Mouse (Mus musculus) intestine, embryonic 15.5 days (tissue): Measurements from ENCODE around the gene Dhrs7b. TPM values are rescaled to one million over a fixed set of nuclear protein-coding genes. Genes with fewer than 3 reads are reported as not detected.

Source experiments
- ATAC-seq: fragments of 200-750 bp; cut with Nextera tagmentation; 2 replicates; pipeline ENCODE4 v1.8.0; 2017; ENCODE audit warnings: moderate TSS enrichment, moderate library complexity
- H3K27ac ChIP-seq: fragments of 300-500 bp; sonication (generic); 2 replicates; pipeline ENCODE4 v1.5.1; 2015; ENCODE audit warnings: mild to moderate bottlenecking, inconsistent platforms
- H3K27me3 ChIP-seq: fragments of 300-500 bp; sonication (generic); replicated peaks from 2 replicates; pipeline ENCODE4 v1.6.1; 2015; ENCODE audit warnings: inconsistent platforms
- H3K36me3 ChIP-seq: fragments of 300-500 bp; sonication (generic); 2 replicates; pipeline ENCODE4 v1.6.1; 2015; ENCODE audit warnings: inconsistent platforms
- H3K4me1 ChIP-seq: fragments of 300-500 bp; sonication (generic); replicated peaks from 2 replicates; pipeline ENCODE4 v1.6.1; 2015; ENCODE audit warnings: inconsistent platforms
- H3K4me2 ChIP-seq: fragments of 300-500 bp; sonication (generic); replicated peaks from 2 replicates; pipeline ENCODE4 v1.6.1; 2015; ENCODE audit warnings: mild to moderate bottlenecking, inconsistent platforms
- H3K4me3 ChIP-seq: fragments of 300-500 bp; sonication (generic); replicated peaks from 2 replicates; pipeline ENCODE4 v1.5.1; 2015; ENCODE audit warnings: inconsistent platforms
- H3K9ac ChIP-seq: fragments of 300-500 bp; sonication (generic); 2 replicates; pipeline ENCODE4 v1.6.1; 2015; ENCODE audit warnings: inconsistent platforms
- H3K9me3 ChIP-seq: fragments of 300-500 bp; sonication (generic); 2 replicates; pipeline ENCODE4 v1.6.1; 2016; ENCODE audit warnings: inconsistent platforms
- WGBS: fragments of 180-500 bp; shearing (Covaris S2); methylation state at CpG from one replicate; pipeline ENCODE4 v1.1.7; 2015; 5-methylcytosine and 5-hydroxymethylcytosine counted together
- polyA plus RNA-seq: library from polyadenylated mRNA; unstranded; fragments of >200 nt; fragmentation: Nextera tagmentation; extraction: Ambion mirVana; gene quantifications from 2 replicates; pipeline ENCODE4 v1.2.1, GENCODE M21; 2015

Gene Dhrs7b
- polyA plus RNA-seq: 55.4 and 56.9 TPM in 2 replicates

DNA sequence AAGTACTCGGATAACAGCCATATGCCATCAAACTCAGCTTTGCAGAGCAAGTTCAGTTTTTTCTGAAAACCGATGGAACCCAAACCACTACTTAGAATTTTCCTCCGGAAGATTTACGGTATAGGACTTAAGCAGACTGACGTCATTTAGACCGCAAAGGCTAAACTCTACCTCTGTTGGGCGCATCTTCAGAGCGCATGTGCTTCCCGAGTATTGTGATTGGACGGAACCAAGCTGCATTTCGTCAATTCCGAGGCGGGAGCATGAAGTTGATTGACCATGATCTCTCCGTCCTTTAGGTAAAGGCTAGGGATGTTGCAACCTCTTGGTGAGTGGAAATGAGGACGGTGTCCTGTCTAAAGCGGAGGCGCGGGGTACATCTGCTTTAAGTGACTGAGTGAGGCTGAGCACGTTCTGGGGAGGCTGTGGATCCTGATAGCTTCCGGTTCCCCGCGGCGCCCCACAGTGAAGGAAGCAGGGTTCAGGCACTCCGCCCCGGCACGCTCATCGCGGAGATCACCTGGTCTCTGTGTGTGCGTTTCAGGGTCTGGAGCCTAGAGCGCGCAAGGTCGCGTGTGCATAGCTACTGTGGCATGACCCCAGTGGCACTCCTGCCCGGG, at the start of gene Dhrs7b:
Dhrs7b (plus strand) TSS at position 199 of the 620 bp plus-strand sequence.
- Histone ChIP-seq H3K27ac (peak within 1 kb of the TSS; percentile 80), H3K4me3 (peak within 1 kb of the TSS; percentile 76), H3K9ac (peak within 1 kb of the TSS; percentile 75), H3K27me3 (no peaks in the 10 kb centered on the region), H3K4me2 (peak within 1 kb of the TSS; percentile 83), H3K4me1 (0 out of 2 replicates have a peak, but pooled peaks cover 4% of the 10 kb centered on the region), H3K9me3 (no peaks in the 10 kb centered on the region), H3K36me3 (no peaks in the 10 kb centered on the region)
- ATAC-seq: peak; percentile 98
- WGBS: under 1% methylated on average over 34 of the region's 34 CpGs

DNA sequence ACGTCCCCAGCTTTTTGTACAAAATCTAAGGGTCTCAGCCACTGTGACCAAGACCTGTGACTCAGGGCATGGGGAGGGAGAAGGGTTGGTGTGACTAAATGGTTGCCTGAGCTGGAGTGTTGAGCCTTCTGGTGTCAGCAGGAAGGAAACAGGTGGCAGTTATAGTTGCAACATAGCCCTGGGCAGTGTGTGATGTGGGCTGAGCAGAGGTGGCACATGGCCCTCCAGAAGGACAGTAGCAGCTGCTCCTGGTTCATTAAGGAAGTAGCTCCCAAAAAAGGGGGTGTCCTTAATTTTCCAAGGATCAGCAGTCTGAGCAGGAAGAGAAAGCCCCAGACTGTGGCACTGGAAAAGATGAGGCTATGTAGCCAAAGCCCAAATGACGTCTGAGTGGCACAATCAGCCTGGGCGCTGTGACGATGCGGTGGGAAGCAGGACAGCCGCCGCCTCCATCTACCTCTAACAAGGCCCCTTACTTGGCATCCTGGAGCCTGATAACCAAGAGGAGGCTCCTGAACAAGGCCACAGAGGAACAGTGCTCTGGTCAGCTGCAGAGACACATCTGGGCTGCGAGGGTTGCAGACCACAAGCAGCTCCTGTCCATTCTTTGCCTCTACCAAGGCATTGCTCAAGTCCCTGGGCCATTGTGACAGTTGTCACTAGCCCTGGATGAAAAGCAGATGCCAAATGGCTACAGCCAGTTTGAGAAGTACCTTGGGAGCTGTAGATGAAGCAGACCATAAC, 46.1 kb upstream of the Dhrs7b start:
- 88% methylated on average over 8 of the region's 8 CpGs for WGBS
- Histone ChIP-seq H3K4me3 (no peak overlapping the region), H3K4me1 (peaks cover 26% of the 10 kb centered on the region), H3K9me3 (no peaks in the 10 kb centered on the region), H3K4me2 (no peak overlapping the region), H3K27me3 (no peaks in the 10 kb centered on the region), H3K36me3 (peaks cover 49% of the 10 kb centered on the region), H3K9ac (no peak overlapping the region), H3K27ac (no peak overlapping the region)
- ATAC-seq: no peak

DNA sequence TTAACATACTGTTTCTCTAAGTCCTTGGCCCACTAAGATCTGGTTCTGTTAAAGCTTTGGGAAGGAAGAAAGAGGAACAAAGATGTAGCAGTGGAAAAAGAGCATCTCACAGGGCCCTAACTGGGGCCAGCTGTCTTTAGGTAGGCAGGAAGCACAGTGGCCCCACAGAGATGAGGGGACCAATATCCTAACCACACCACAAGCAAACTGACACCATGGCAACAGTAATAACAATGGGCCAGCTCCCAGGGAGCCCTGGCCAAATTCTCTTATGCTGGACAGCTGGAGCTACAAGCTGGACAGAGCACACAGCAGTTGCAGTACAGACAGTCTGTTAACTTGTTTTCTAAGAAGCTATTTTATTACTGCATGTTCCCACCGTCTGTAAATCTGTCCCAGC, 42.8 kb upstream of the Dhrs7b start:
- 46% methylated on average over 1 of the region's 1 CpGs for WGBS
- ATAC-seq: no peak
- Histone ChIP-seq H3K36me3 (peaks cover 53% of the 10 kb centered on the region), H3K27me3 (no peaks in the 10 kb centered on the region), H3K4me2 (no peak overlapping the region), H3K9ac (no peak overlapping the region), H3K4me1 (0 out of 2 replicates have a peak, but pooled peaks cover 2% of the 10 kb centered on the region), H3K9me3 (no peaks in the 10 kb centered on the region), H3K4me3 (no peak overlapping the region), H3K27ac (no peak overlapping the region)

DNA sequence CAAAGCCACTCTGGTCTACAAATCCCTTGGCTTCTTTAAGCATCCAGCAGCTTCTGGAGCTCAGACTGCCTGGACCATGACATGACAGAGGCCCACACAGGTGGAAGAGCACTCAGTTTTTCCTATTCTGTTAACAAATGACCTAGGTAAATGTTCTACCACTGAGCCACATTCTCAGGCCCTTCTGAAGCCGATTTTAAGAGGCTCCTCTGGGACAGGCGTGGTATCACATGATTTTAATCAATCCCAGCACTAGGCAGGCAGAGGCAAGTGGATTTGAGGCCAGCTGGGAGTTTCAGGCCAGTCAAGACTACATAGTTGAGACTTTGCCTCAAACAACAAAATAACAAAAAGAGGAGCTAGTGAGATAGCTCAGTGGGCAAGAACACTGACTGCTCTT, 40.0 kb upstream of the Dhrs7b start:
- H3K27me3 ChIP-seq: no peaks in the 10 kb centered on the region
- 0 out of 2 replicates have a peak, but pooled peaks cover 2% of the 10 kb centered on the region for H3K4me1 ChIP-seq
- no peak for ATAC-seq
- no peaks in the 10 kb centered on the region for H3K9me3 ChIP-seq
- H3K36me3 ChIP-seq: peaks cover 46% of the 10 kb centered on the region
- no peak overlapping the region for H3K27ac ChIP-seq
- 71% methylated on average over 2 of the region's 2 CpGs for WGBS
- no peak overlapping the region for H3K9ac ChIP-seq
- no peak overlapping the region for H3K4me3 ChIP-seq
- H3K4me2 ChIP-seq: no peak overlapping the region

DNA sequence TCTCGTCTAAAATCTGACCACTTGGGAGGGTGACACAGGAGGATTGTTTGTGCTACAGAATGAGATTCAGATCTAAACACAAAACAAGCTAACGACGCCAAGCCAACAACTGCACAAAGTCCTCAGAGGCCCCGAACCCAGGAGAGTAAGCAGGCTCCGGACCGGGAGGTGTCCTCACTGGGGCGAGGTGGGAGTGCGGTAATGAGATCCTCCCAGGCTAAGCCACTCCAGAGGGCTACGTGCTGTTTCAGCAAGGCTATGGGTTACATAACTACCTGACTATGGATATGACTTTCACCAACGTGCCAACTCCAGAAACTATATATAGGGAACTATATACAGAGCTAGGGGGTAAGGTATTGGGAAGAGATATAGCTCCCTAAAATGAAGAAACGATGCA, 34.1 kb upstream of the Dhrs7b start:
- peaks cover 32% of the 10 kb centered on the region for H3K36me3 ChIP-seq
- no peak overlapping the region for H3K4me3 ChIP-seq
- H3K4me1 ChIP-seq: no peaks in the 10 kb centered on the region
- H3K9me3 ChIP-seq: no peaks in the 10 kb centered on the region
- no peak overlapping the region for H3K4me2 ChIP-seq
- no peak overlapping the region for H3K27ac ChIP-seq
- WGBS: 86% methylated on average over 11 of the region's 11 CpGs
- no peaks in the 10 kb centered on the region for H3K27me3 ChIP-seq
- ATAC-seq: no peak
- H3K9ac ChIP-seq: no peak overlapping the region

DNA sequence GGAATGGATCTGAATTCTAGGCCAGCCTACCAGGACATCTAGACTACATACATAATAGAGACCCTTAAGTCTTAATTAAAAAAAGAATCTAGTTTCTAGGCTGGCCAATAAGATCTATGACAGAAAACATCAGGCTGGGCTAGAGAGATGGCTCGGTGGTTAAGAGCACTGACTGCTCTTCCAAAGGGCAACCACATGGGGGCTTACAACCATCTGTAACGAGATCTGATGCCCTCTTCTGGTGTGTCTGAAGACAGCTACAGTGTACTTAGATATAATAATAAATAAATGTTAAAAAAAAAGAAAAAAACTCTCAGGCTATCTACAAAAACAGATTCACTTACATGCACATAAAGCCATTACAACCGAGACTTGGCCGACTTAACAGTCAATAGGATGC, 30.5 kb upstream of the Dhrs7b start:
- WGBS: 88% methylated on average over 4 of the region's 4 CpGs
- Histone ChIP-seq H3K36me3 (peaks cover 23% of the 10 kb centered on the region), H3K27me3 (no peaks in the 10 kb centered on the region), H3K9ac (no peak overlapping the region), H3K4me3 (no peak overlapping the region), H3K9me3 (no peaks in the 10 kb centered on the region), H3K27ac (no peak overlapping the region), H3K4me2 (no peak overlapping the region), H3K4me1 (no peaks in the 10 kb centered on the region)
- no peak for ATAC-seq

DNA sequence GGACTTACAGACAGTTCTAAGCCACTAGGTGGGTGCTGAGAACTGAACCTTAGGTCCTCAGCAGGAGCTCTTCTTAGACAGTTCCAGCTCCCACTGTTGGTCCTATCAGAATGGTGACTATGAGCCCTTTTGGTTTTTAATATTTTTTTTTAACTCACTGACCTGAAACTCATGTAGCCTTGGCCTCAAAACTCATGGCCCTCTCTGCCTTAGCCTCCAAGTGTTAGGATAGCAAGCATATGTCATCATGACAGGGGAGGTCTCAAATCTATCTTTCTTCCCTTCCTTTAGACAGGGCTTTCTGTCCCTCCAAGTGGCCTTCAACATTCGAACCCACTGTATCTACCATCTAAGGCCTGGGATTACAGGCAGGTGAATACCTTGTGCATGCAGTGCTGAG, 29.5 kb upstream of the Dhrs7b start:
- Histone ChIP-seq H3K9ac (no peak overlapping the region), H3K27ac (no peak overlapping the region), H3K4me3 (no peak overlapping the region), H3K9me3 (no peaks in the 10 kb centered on the region), H3K4me2 (no peak overlapping the region), H3K36me3 (peaks cover 23% of the 10 kb centered on the region), H3K4me1 (no peaks in the 10 kb centered on the region), H3K27me3 (no peaks in the 10 kb centered on the region)
- no peak for ATAC-seq
- 92% methylated on average over 1 of the region's 1 CpGs for WGBS

DNA sequence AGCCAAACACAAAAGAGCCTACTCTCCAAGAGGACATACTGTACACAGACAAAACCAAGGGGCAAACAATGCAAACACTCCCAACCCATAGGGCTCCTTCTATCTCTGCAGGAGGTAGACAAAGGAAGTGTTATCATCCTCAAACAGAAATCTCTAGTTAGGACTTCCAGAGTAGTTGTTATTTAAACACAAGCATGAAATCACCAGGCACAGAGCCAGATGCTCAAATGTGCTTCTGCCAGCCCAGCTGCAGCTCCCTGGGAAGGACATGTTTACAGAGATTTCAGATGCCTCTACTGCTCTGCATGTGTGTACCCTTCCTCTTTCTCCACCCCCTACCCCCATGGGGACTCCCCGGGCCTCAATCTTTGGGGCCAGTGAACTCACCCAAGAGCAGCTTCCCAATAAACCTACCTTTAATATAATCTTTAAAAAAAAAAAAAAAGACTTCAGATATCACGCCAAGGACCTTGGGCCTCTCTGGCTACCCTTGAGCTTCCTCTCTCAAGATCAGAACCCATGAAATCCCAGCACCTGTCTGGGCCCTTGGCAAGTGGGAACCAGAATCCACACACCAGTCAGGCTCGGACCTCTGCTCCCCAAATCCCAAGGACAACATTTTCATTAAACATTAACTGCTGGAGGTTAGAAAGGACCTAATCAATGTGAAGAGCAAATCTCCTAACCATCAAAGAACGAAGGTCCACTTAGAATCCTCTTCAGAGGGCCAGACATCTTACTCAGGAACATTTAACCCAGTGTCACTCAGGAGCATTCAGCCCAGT, 22.0 kb upstream of the Dhrs7b start:
- Histone ChIP-seq H3K4me2 (peak overlapping the region; percentile 91), H3K36me3 (no peaks in the 10 kb centered on the region), H3K4me3 (peak overlapping the region; percentile 14), H3K9me3 (no peaks in the 10 kb centered on the region), H3K27me3 (no peaks in the 10 kb centered on the region), H3K27ac (0 out of 2 replicates have a peak overlapping the region, but pooled peaks have one; percentile 22), H3K4me1 (peaks cover 19% of the 10 kb centered on the region), H3K9ac (0 out of 2 replicates have a peak overlapping the region, but pooled peaks have one; percentile 10)
- 48% methylated on average over 4 of the region's 4 CpGs for WGBS
- no peak for ATAC-seq

DNA sequence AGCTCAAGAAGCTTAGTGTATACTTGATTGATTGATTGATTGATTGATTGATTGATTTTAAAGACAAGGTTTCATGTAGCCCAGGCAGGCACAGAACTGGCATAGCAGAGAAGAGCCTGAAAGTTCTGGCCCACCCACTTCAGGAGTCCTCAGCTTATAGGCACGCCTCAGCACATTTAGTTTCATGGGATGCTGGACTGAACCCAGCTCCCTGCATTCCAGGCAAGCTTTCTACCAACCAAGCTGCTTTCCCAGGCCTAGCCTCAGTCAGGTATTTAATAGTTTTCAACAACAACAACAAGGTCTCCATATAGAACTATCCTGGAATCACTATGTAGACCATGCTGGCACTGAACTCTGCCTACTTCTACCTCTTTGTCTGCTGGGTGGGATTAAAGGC, 20.9 kb upstream of the Dhrs7b start:
- Histone ChIP-seq H3K27ac (peak overlapping the region; percentile 73; the same call in 1 of the 2 replicates), H3K36me3 (no peaks in the 10 kb centered on the region), H3K4me3 (peak overlapping the region; percentile 53), H3K9ac (no peak overlapping the region; the same call in 1 of the 2 replicates), H3K9me3 (no peaks in the 10 kb centered on the region), H3K27me3 (no peaks in the 10 kb centered on the region), H3K4me1 (peaks cover 19% of the 10 kb centered on the region), H3K4me2 (peak overlapping the region; percentile 91)
- 35% methylated on average over 1 of the region's 1 CpGs for WGBS
- no peak for ATAC-seq

DNA sequence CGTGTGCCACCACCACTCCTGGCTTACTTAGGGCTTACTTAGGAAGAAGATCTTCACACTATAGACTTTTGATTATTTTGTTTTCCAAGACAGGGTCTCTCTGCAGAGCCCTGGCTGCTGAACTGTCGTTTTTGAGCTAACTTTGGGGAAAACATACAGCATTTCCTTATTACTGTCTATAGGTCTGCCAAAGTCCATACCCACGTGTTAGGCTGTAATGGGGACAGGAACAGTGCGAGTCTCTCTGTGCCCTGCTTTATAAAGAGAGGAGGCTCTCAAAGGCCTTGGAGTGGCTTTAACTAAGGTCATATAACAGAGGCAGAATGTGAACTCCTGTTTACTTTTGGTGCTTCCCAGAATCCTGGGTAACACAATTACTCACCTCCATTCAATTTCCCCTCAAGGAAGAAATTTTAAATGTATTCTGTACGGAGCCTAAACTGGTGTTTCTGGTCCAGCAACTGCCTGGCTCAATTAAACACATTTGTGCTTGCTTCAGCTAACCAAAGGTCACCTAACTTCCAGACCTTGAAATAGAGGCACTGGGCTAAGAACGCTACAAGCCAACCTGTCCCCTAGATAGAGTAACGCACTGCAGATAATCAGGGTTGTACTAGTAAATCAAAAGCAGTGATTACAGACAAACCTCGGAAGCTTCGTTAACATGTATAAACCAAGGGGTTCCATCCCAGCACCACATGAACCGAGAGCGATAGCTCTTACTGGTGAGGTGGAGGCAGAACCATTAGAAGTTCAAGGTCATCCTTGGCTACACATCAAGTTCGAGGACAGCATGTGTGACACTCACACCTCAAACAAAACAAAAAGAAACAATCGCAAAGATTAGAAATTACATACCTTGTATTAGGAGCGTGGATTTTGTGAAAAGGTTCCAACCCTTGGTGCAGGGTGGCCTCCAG, 20.1 kb upstream of the Dhrs7b start:
- peak; percentile 34 for ATAC-seq
- H3K27me3 ChIP-seq: no peaks in the 10 kb centered on the region
- peaks cover 19% of the 10 kb centered on the region for H3K4me1 ChIP-seq
- peak overlapping the region; percentile 49 for H3K9ac ChIP-seq
- no peaks in the 10 kb centered on the region for H3K9me3 ChIP-seq
- peak overlapping the region; percentile 91 for H3K4me2 ChIP-seq
- 9% methylated on average over 14 of the region's 14 CpGs for whole genome bisulfite sequencing
- peak overlapping the region; percentile 73 for H3K27ac ChIP-seq
- H3K36me3 ChIP-seq: no peaks in the 10 kb centered on the region
- H3K4me3 ChIP-seq: peak overlapping the region; percentile 53

DNA sequence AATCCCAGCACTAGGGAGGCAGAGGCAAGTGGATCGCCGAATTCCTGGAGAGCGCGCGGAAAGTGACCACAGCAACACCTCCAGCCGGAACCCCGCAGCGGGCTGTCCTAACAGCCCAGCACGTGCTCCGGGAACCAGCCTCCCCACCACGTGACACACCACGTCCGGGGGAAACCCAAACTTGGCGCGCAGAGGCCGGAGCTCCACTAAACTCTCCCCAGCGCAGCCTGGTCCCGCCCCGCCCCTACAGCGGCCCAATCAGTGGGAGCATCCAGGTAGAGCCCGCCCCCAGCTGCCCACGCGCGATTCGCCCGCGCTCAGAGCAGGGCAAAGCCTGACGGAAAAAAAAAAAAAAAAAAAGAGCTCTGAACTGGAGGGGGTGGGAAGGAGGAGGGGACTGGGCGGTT, 19.4 kb upstream of the Dhrs7b start:
- Histone ChIP-seq H3K27me3 (no peaks in the 10 kb centered on the region), H3K4me1 (peaks cover 19% of the 10 kb centered on the region), H3K4me3 (peak overlapping the region; percentile 53), H3K9ac (peak overlapping the region; percentile 49), H3K36me3 (no peaks in the 10 kb centered on the region), H3K9me3 (no peaks in the 10 kb centered on the region), H3K4me2 (peak overlapping the region; percentile 91), H3K27ac (peak overlapping the region; percentile 73)
- WGBS: under 1% methylated on average over 29 of the region's 29 CpGs
- ATAC-seq: peak; percentile 98
